Mouse (Mus musculus) spleen, embryonic (tissue): ENCODE results near the gene Eci3.

Source experiments
- CTCF ChIA-PET: fragments of 350-600 bp; sonication (Branson Sonifier 250); formaldehyde crosslinking; loops from one replicate; lab custom pipeline; 2022; lab: Charles Lee

The Eci3 gene

GRCm38 (mm10) chr13:34934931-34935644, 28.5 kb downstream of the Eci3 start:
- CTCF ChIA-PET = no interaction called here

- CTCF ChIA-PET = no interaction called here
Observed at GRCm38 (mm10) chr13:34924210-34924609, 39.4 kb downstream of the Eci3 start, which contains the start of the genes Fam217a and 4933417A18Rik. Gene Fam217a, minus strand, starts transcription at chr13:34924310. Gene 4933417A18Rik, plus strand, starts transcription at chr13:34924409.

GRCm38 (mm10) chr13:34916520-34917167, 47.0 kb downstream of the Eci3 start:
- CTCF ChIA-PET = no interaction called here

GRCm38 (mm10) chr13:34914614-34915013, 49.0 kb downstream of the Eci3 start:
- CTCF ChIA-PET = no interaction called here
